Mouse (Mus musculus) frontal cortex, postnatal 10 days (tissue): ENCODE data around the gene Gtpbp1.
"Not testable (repeated sequence)": the region's sequence is repeated elsewhere in the genome, so short reads cannot be mapped to it uniquely, and the experiment has no call there.

Experiments used
- DNase-seq, 2 experiments: peaks; one replicate each; pipeline ENCODE4 v3.0.0; 2022; ENCODE audit warnings: low spot score in 2 of 2, mixed read lengths in 1 of 2

The Gtpbp1 gene

DNA sequence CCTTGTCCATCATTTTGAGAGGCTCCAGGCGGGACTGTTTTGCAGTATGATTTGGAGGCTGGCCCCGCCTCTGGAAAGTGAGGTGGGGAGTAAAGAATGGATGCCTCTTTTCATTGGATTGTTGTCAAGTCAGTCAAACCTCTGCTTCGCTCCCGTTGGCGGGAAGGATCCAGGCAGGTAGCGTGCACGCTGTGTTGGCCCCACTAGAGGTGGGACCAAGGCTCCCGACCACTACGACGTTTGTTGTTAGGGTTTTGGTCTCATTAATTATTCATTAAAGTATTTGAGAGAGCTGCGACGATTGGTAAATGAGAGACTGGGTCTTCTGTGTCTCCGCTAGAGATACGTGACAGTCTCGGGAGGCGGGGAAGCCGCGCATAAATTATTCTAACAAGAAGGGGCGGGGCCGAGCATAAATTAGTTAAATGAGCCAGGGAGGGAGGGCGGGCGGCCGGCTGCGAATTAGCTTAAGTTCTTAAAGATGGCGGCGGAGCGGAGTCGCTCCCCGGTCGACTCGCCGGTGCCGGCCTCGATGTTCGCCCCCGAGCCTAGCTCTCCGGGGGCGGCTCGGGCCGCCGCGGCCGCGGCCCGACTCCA lies at the start of gene Gtpbp1:
TSS of gene Gtpbp1 (plus strand) at position 420 of the 597 bp plus-strand sequence.
- peak; percentile 96 to 99 for DNase-seq

- DNase-seq = no peak
Observed at GRCm38 (mm10) chr15:79641135-79641817, 49.4 kb upstream of the Gtpbp1 start.

GRCm38 (mm10) chr15:79645483-79645882 lies 45.2 kb upstream of the Gtpbp1 start:
- no peak for DNase-seq

GRCm38 (mm10) chr15:79648130-79648529 lies 42.5 kb upstream of the Gtpbp1 start:
- no peak for DNase-seq

GRCm38 (mm10) chr15:79650569-79650968 lies 40.1 kb upstream of the Gtpbp1 start:
- no peak for DNase-seq

GRCm38 (mm10) chr15:79651481-79651880 lies 39.2 kb upstream of the Gtpbp1 start:
- DNase-seq = no peak

GRCm38 (mm10) chr15:79656451-79656850 lies 34.2 kb upstream of the Gtpbp1 start:
- DNase-seq = no peak

DNA sequence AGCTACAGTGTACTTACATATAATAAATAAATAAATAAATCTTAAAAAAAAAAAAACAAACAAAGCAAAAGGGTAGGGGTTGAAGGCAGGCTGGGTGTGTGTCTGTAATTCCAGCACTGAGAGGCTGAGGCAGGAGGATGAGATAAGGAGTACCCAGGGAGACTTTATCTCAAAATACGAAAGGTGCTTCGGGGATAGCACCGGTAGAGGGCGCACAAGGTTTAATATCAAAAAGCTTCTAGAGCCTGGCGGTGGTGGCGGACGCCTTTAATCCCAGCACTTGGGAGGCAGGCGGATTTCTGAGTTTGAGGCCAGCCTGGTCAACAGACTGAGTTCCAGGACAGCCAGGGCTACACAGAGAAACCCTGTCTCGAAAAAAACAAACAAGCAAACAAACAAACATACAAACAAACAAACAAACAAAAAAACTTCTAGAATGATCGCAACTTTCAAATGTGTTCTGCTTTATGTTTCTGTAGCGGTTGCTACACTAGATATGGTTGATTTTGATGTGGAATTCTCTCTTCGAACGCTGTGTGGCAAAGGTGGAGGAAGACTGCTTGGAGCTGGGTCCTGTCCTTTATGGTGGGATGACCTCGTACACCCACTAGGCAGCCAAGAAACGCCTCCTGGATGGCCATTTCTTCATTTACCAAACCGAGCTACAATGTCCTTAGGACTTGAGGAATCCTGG lies 32.7 kb upstream of the Gtpbp1 start:
- peak; percentile 58 to 78 for DNase-seq

GRCm38 (mm10) chr15:79658531-79659375 lies 31.9 kb upstream of the Gtpbp1 start, which contains the start of the genes Fam227a and Cby1:
TSS of gene Fam227a (minus strand) at chr15:79658956.
TSS of gene Cby1 (plus strand) at chr15:79659199.
- DNase-seq = peak; percentile 88 to 95

GRCm38 (mm10) chr15:79661852-79662251 lies 28.8 kb upstream of the Gtpbp1 start:
- DNase-seq = peak in 1 of 2 experiments; percentile 34

DNA sequence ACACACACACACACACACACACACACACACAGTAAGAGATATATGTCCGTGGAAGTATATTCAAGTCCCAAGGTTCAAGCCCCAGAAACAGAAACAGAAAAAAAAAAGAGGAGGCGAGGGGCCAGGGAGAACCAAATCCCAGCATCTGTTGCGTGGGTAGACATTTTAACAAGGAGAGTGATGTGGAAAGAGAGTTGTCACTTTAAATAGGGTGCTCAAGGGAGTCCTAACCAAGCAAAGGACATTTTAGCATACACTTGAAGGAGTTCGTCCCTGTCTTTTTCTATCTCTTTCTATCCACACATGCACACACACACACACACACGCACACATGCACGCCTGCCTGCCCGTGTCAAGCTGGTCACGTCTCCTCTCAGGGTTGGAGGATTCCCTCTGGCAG lies 26.0 kb upstream of the Gtpbp1 start:
- DNase-seq = no peak

GRCm38 (mm10) chr15:79669195-79669594 lies 21.4 kb upstream of the Gtpbp1 start:
- DNase-seq = no peak

- DNase-seq = peak; percentile 82 to 87
Observed at GRCm38 (mm10) chr15:79670249-79670971, 20.2 kb upstream of the Gtpbp1 start, which contains the start of gene Tomm22. TSS of gene Tomm22 (plus strand) at chr15:79670861.

DNA sequence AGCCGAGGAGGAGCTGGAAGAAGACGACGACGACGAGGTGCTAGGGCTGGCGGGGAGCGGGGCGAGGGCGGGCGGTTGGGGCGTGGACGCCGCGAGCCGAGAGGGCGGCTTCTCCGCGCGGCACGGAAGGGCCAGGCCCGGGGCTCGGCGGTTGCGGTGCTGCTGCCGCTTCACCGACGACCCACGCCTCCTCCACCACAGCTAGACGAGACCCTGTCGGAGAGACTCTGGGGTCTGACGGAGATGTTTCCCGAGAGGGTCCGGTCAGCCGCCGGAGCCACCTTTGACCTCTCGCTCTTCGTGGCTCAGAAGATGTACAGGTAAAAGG lies 19.7 kb upstream of the Gtpbp1 start:
- DNase-seq = no peak

GRCm38 (mm10) chr15:79671828-79672348 lies 18.8 kb upstream of the Gtpbp1 start:
- DNase-seq = not testable (repeated sequence)

- no peak for DNase-seq
Observed at GRCm38 (mm10) chr15:79677936-79678335, 12.7 kb upstream of the Gtpbp1 start.

DNA sequence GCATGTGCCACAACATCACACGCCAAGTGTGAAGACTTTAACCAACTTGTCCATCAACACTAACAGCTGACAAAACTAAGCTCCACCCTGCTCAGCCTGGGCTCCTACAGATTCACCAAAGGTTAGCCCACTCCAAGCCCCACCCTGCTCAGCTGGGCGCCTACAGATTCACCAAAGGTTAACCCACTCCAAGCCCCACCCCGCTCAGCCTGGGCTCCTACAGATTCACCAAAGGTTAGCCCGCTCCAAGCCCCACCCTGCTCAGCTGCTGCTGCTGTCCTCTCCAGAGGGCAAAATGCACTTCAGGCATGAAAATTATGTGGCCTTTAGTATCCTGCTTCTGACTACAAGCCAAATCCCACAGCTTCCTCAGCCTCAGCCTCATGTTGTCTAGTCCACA lies 8.7 kb upstream of the Gtpbp1 start:
- DNase-seq = no peak

- DNase-seq = no peak
Observed at GRCm38 (mm10) chr15:79683146-79683545, 7.5 kb upstream of the Gtpbp1 start.

DNA sequence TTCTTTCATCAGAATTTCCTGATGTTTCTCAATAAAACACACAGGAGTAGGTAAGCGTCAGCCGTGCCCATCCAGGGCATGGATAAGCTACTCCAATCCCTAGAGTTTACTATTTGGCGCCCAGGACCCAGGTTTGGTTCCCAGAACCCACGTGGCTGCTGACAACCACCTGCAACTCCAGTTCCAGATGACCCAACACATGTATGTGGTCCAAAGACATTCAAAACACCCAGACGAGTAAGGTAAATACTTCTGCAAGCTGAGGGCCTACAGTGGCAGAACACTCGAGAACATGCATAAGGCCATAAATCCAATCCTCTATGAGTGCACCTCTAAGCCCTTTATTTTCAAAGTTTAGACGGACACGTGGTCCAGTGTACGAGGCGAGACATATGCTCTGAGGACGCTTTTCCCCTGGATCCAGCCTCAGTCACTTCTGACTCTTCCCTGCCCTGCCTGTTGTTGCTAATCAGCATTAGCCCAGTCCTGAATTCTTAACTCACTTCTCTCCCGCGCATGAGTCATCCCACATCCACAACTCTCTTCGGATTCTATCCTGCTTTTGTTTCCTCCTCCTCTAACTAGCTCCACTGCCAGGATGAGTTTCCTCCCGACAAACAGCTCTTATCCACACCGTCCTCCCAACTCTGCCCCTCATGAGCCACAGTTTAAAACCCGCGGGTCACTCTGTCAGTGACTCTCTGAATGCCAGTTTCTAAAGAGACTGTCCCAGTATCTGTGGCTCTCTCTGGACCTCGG lies 6.8 kb upstream of the Gtpbp1 start:
- no peak for DNase-seq

GRCm38 (mm10) chr15:79684616-79685015 lies 6.0 kb upstream of the Gtpbp1 start:
- no peak for DNase-seq
